Mouse (Mus musculus) left cerebral cortex, adult 2 months (tissue): ENCODE data around the gene Ramp2. TPM values are rescaled to one million over a fixed set of nuclear protein-coding genes. Genes with fewer than 3 reads are reported as not detected.

ENCODE experiments used
- DNase-seq, 2 experiments: peaks; one replicate each; pipeline ENCODE4 v3.0.0; 2021 to 2022; ENCODE audit warnings: low spot score in 2 of 2, mixed read lengths in 1 of 2; ENCODE audit errors: extremely low spot score in 1 of 2
- H3K27ac ChIP-seq: fragments of 200-600 bp; 2 replicates; pipeline ENCODE4 v1.8.1; 2022
- H3K4me3 ChIP-seq: fragments of 200-600 bp; 2 replicates; pipeline ENCODE4 v1.8.1; 2022
- CTCF ChIP-seq: fragments of 200-600 bp; IDR thresholded peaks from 2 replicates; pipeline ENCODE4 v1.8.1; 2022; ENCODE audit warnings: antibody characterized with exemption, mild to moderate bottlenecking, moderate library complexity
- intact Hi-C: fragments of 180-260 bp; cut with DNase I; formaldehyde crosslinking; loops from one replicate; pipeline ENCODE4 v1.15.1; 2025
- total RNA-seq, 2 experiments: library from RNA; stranded (reverse); gene quantifications; 2 replicates each; pipeline ENCODE4 v1.2.3; 2021

Gene Ramp2
- total RNA-seq, 2 experiments from 2014 or later: 35.7 to 40.8 TPM

- TF ChIP-seq CTCF: peak; percentile 98
Measured at GRCm38 (mm10) chr11:101302004-101302798, 56.4 kb downstream of the Ramp2 start, which contains the start of gene Becn1. Becn1 (minus strand) TSS chr11:101302286.

GRCm38 (mm10) chr11:101307744-101308143 lies 61.9 kb downstream of the Ramp2 start:
- DNase-seq: no peak
- TF ChIP-seq CTCF: no peak
- intact Hi-C loops: no loop called here
- no peak overlapping the region for H3K27ac ChIP-seq
- no peak overlapping the region for H3K4me3 ChIP-seq

More at GRCm38 (mm10) chr11:101302004-101302798, 56.4 kb downstream of the Ramp2 start, which contains the start of gene Becn1:
- peak within 1 kb of the TSS; percentile 90 for H3K4me3 ChIP-seq
- intact Hi-C loops: loop anchor here (1.0 kb wide), 2 partner anchors 49 to 91 kb away; partner anchors contain the start of gene Vps25
- DNase-seq: peak; percentile 94 to 98
- peak within 1 kb of the TSS; percentile 85 for H3K27ac ChIP-seq

Other genes starting within 250 kb of the Ramp2 start
- 100 to 1,000 TPM; 442 to 461 TPM for gene Atp6v0a1, start 236.6 kb upstream of the Ramp2 start, total RNA-seq
- 1 to 10 TPM; 8.3 TPM for gene Naglu, start 176.0 kb upstream of the Ramp2 start, total RNA-seq
- 1 to 10 TPM in 1 of 2 experiments, under 1 TPM in 1; 0.87 to 1.5 TPM for gene Hsd17b1, start 167.6 kb upstream of the Ramp2 start, total RNA-seq
- gene Coasy, start 163.5 kb upstream of the Ramp2 start, total RNA-seq: 10 to 100 TPM; 22.5 to 24.1 TPM
- 10 to 100 TPM; 41.1 to 44.7 TPM for gene Mlx, start 158.8 kb upstream of the Ramp2 start, total RNA-seq
- gene Psmc3ip, start 150.6 kb upstream of the Ramp2 start, total RNA-seq: 1 to 10 TPM; 2.7 to 3.1 TPM
- gene Retreg3, start 126.1 kb upstream of the Ramp2 start, total RNA-seq: 10 to 100 TPM; 50.7 to 56.6 TPM
- 10 to 100 TPM; 45.1 to 45.8 TPM for gene Tubg1, start 126.1 kb upstream of the Ramp2 start, total RNA-seq
- 10 to 100 TPM; 51.4 to 52.9 TPM for gene Tubg2, start 90.1 kb upstream of the Ramp2 start, total RNA-seq
- gene Cntnap1, start 75.5 kb upstream of the Ramp2 start, total RNA-seq: 100 to 1,000 TPM; 171 to 182 TPM
- gene Plekhh3, start 74.7 kb upstream of the Ramp2 start, total RNA-seq: 10 to 100 TPM; 13.0 to 13.2 TPM
- under 1 TPM in 1 of 2 experiments, not detected in 1; 0.38 TPM for gene Ccr10, start 70.6 kb upstream of the Ramp2 start, total RNA-seq
- 10 to 100 TPM; 56.9 to 62.1 TPM for gene Ezh1, start 19.6 kb upstream of the Ramp2 start, total RNA-seq
- 10 to 100 TPM; 59.3 to 61.0 TPM for gene Vps25, start 7.7 kb downstream of the Ramp2 start, total RNA-seq
- 1 to 10 TPM; 4.5 to 8.0 TPM for gene Wnk4, start 14.5 kb downstream of the Ramp2 start, total RNA-seq
- gene Cntd1, start 33.0 kb downstream of the Ramp2 start, total RNA-seq: under 1 TPM; 0.44 to 0.81 TPM
- gene Coa3, start 33.1 kb downstream of the Ramp2 start, total RNA-seq: 10 to 100 TPM; 97.5 to 98.4 TPM
- 100 to 1,000 TPM; 210 to 218 TPM for gene Becn1, start 56.3 kb downstream of the Ramp2 start, total RNA-seq
- gene Psme3, start 70.2 kb downstream of the Ramp2 start, total RNA-seq: 100 to 1,000 TPM; 125 to 132 TPM
- gene Aoc2, start 79.0 kb downstream of the Ramp2 start, total RNA-seq: 1 to 10 TPM; 7.2 to 9.4 TPM
- gene Aoc3, start 84.6 kb downstream of the Ramp2 start, total RNA-seq: under 1 TPM; 0.63 TPM
- gene G6pc, start 121.5 kb downstream of the Ramp2 start, total RNA-seq: not detected
- gene Aarsd1, start 171.6 kb downstream of the Ramp2 start, total RNA-seq: 10 to 100 TPM; 43.8 to 47.1 TPM
- gene Gm27029, start 178.8 kb downstream of the Ramp2 start, total RNA-seq: 1 to 10 TPM; 7.1 to 9.9 TPM
- 10 to 100 TPM; 37.2 to 44.0 TPM for gene Rundc1, start 179.1 kb downstream of the Ramp2 start, total RNA-seq
- 1 to 10 TPM; 2.3 to 4.2 TPM for gene Ptges3l, start 179.3 kb downstream of the Ramp2 start, total RNA-seq
- gene Rpl27, start 196.3 kb downstream of the Ramp2 start, total RNA-seq: 10 to 100 TPM; 31.5 to 34.7 TPM
- 1 to 10 TPM; 2.4 to 3.2 TPM for gene Ifi35, start 202.4 kb downstream of the Ramp2 start, total RNA-seq
- gene Rnd2, start 219.0 kb downstream of the Ramp2 start, total RNA-seq: 100 to 1,000 TPM; 141 to 159 TPM
- 10 to 100 TPM; 33.4 to 36.8 TPM for gene Vat1, start 220.2 kb downstream of the Ramp2 start, total RNA-seq